Mouse (Mus musculus): ENCODE measurements around the gene Fkbp2. TPM values are rescaled to one million over a fixed set of nuclear protein-coding genes. Genes with fewer than 3 reads are reported as not detected.

Fkbp2 gene
- polyA plus RNA-seq, 1 experiment from 2014 or later: 128 TPM

GRCm38 (mm10) chr19:6943709-6944108, 36.6 kb downstream of the Fkbp2 start:
- WGBS: 95% methylated on average over 6 of the region's 6 CpGs
- no peak for ATAC-seq (replicated peaks; ENCODE audit: low FRiP score, low read depth)
- no peak for DNase-seq (ENCODE audit: low spot score)
- no peak overlapping the region for H3K4me2 ChIP-seq (ENCODE audit: low read length)
- no peak for TF ChIP-seq CTCF (IDR thresholded peaks at IDR 0.05; ENCODE audit: low read depth)
- H3K9ac ChIP-seq (ENCODE audit: low read depth, low read length): no peak overlapping the region
- no peak overlapping the region for H3K4me3 ChIP-seq (replicated peaks; ENCODE audit: low read depth, low read length)
- H3K27me3 ChIP-seq (ENCODE audit: insufficient read depth, low read length): no peaks in the 10 kb centered on the region
- H3K4me1 ChIP-seq (replicated peaks; ENCODE audit: insufficient read depth, low read length): peaks cover 19% of the 10 kb centered on the region
- H3K9me3 ChIP-seq (replicated peaks; ENCODE audit: low read length): no peaks in the 10 kb centered on the region
- no peak overlapping the region for H3K27ac ChIP-seq
- H3K36me3 ChIP-seq (ENCODE audit: insufficient read depth, low read length): peaks cover 6% of the 10 kb centered on the region; the same call in 1 of the 2 replicates

GRCm38 (mm10) chr19:6942764-6943163, 37.5 kb downstream of the Fkbp2 start:
- no peak for TF ChIP-seq CTCF (IDR thresholded peaks at IDR 0.05; ENCODE audit: low read depth)
- Histone ChIP-seq H3K27ac (peak overlapping the region; percentile 94), H3K27me3 (ENCODE audit: insufficient read depth, low read length) (no peaks in the 10 kb centered on the region), H3K9ac (ENCODE audit: low read depth, low read length) (peak overlapping the region; percentile 87), H3K36me3 (ENCODE audit: insufficient read depth, low read length) (peaks cover 6% of the 10 kb centered on the region; the same call in 1 of the 2 replicates), H3K4me3 (replicated peaks; ENCODE audit: low read depth, low read length) (peak overlapping the region; percentile 87), H3K4me1 (replicated peaks; ENCODE audit: insufficient read depth, low read length) (peaks cover 19% of the 10 kb centered on the region), H3K4me2 (ENCODE audit: low read length) (peak overlapping the region; percentile 99), H3K9me3 (replicated peaks; ENCODE audit: low read length) (no peaks in the 10 kb centered on the region)
- DNase-seq (ENCODE audit: low spot score): no peak
- ATAC-seq (replicated peaks; ENCODE audit: low FRiP score, low read depth): no peak
- 24% methylated on average over 5 of the region's 5 CpGs for WGBS

- H3K4me3 ChIP-seq (replicated peaks; ENCODE audit: low read depth, low read length): peak within 1 kb of the TSS; percentile 87
- peaks cover 19% of the 10 kb centered on the region for H3K4me1 ChIP-seq (replicated peaks; ENCODE audit: insufficient read depth, low read length)
- peak within 1 kb of the TSS; percentile 94 for H3K27ac ChIP-seq
- no peaks in the 10 kb centered on the region for H3K9me3 ChIP-seq (replicated peaks; ENCODE audit: low read length)
- ATAC-seq (replicated peaks; ENCODE audit: low FRiP score, low read depth) (peak; percentile 89), DNase-seq (ENCODE audit: low spot score) (peak; percentile 97)
- H3K4me2 ChIP-seq (ENCODE audit: low read length): peak within 1 kb of the TSS; percentile 99
- H3K36me3 ChIP-seq (ENCODE audit: insufficient read depth, low read length): peaks cover 6% of the 10 kb centered on the region; the same call in 1 of the 2 replicates
- 0% methylated on average over 27 of the region's 27 CpGs for WGBS
- no peaks in the 10 kb centered on the region for H3K27me3 ChIP-seq (ENCODE audit: insufficient read depth, low read length)
- TF ChIP-seq CTCF (IDR thresholded peaks at IDR 0.05; ENCODE audit: low read depth): no peak
- H3K9ac ChIP-seq (ENCODE audit: low read depth, low read length): peak within 1 kb of the TSS; percentile 87
Measured at GRCm38 (mm10) chr19:6942249-6942691, 38.0 kb downstream of the Fkbp2 start, which contains the start of gene Gpr137. Gene Gpr137 (minus strand): TSS chr19:6942480.

- peak within 1 kb of the TSS; percentile 99 for H3K4me2 ChIP-seq (ENCODE audit: low read length)
- peaks cover 19% of the 10 kb centered on the region for H3K4me1 ChIP-seq (replicated peaks; ENCODE audit: insufficient read depth, low read length)
- peaks cover 6% of the 10 kb centered on the region; the same call in 1 of the 2 replicates for H3K36me3 ChIP-seq (ENCODE audit: insufficient read depth, low read length)
- H3K27me3 ChIP-seq (ENCODE audit: insufficient read depth, low read length): no peaks in the 10 kb centered on the region
- H3K9ac ChIP-seq (ENCODE audit: low read depth, low read length): peak within 1 kb of the TSS; percentile 87
- under 1% methylated on average over 83 of the region's 83 CpGs for WGBS
- H3K4me3 ChIP-seq (replicated peaks; ENCODE audit: low read depth, low read length): peak within 1 kb of the TSS; percentile 87
- no peaks in the 10 kb centered on the region for H3K9me3 ChIP-seq (replicated peaks; ENCODE audit: low read length)
- peak within 1 kb of the TSS; percentile 94 for H3K27ac ChIP-seq
- peak; percentile 43 for TF ChIP-seq CTCF (IDR thresholded peaks at IDR 0.05; ENCODE audit: low read depth)
- DNase-seq (ENCODE audit: low spot score) (peak; percentile 95), ATAC-seq (replicated peaks; ENCODE audit: low FRiP score, low read depth) (peak; percentile 73)
Measured at GRCm38 (mm10) chr19:6941372-6942248, 38.7 kb downstream of the Fkbp2 start, which contains the start of gene Bad. Gene Bad (plus strand): TSS chr19:6941861.

- H3K27me3 ChIP-seq (ENCODE audit: insufficient read depth, low read length): no peaks in the 10 kb centered on the region
- peak overlapping the region; percentile 87 for H3K4me3 ChIP-seq (replicated peaks; ENCODE audit: low read depth, low read length)
- H3K36me3 ChIP-seq (ENCODE audit: insufficient read depth, low read length): no peaks in the 10 kb centered on the region
- H3K4me1 ChIP-seq (replicated peaks; ENCODE audit: insufficient read depth, low read length): peaks cover 19% of the 10 kb centered on the region
- TF ChIP-seq CTCF (IDR thresholded peaks at IDR 0.05; ENCODE audit: low read depth): no peak
- peak overlapping the region; percentile 99 for H3K4me2 ChIP-seq (ENCODE audit: low read length)
- peak overlapping the region; percentile 94 for H3K27ac ChIP-seq
- no peak for DNase-seq (ENCODE audit: low spot score)
- 23% methylated on average over 23 of the region's 29 CpGs for WGBS
- H3K9me3 ChIP-seq (replicated peaks; ENCODE audit: low read length): no peaks in the 10 kb centered on the region
- peak overlapping the region; percentile 87 for H3K9ac ChIP-seq (ENCODE audit: low read depth, low read length)
- no peak for ATAC-seq (replicated peaks; ENCODE audit: low FRiP score, low read depth)
Measured at GRCm38 (mm10) chr19:6940396-6941351, 39.6 kb downstream of the Fkbp2 start.
